19 mouse cellular contexts compared by ENCODE assay signal in genomic region chr7:46588005-46588404, GRCm38 (mm10). TPM values are rescaled to one million over a fixed set of nuclear protein-coding genes. Genes with fewer than 3 reads are reported as not detected.
DNase-seq lines count a peak whose midpoint lies in the region; ATAC-seq and TF ChIP-seq lines count a peak whose summit lies in the region.
"Had no signal": no experiment of that assay in that cellular context is flagged by ENCODE, and none has a peak within 500 bp of the region (broad histone marks: within the 10 kb centered on the region; RNA-seq: fewer than 3 reads in every experiment).

No protein-coding gene starts in this region.

- no peaks in the 10 kb centered on the region for H3K9me3 ChIP-seq in heart, embryonic 16.5 days (replicated peaks; ENCODE audit: control insufficient read depth, low read length)
- H3K9me3 ChIP-seq: intestine, embryonic 15.5 days; kidney, embryonic 15.5 days; limb, embryonic 10.5 days; neural tube, embryonic 12.5 days had no signal

- H3K9ac ChIP-seq in heart, embryonic 16.5 days (ENCODE audit: low read length) = no peak overlapping the region
- H3K9ac ChIP-seq: intestine, embryonic 15.5 days; kidney, embryonic 15.5 days; neural tube, embryonic 12.5 days had no signal

- no peak for ATAC-seq in heart, embryonic 16.5 days (replicated peaks; ENCODE audit: extremely low read depth, insufficient read depth, low FRiP score)
- peak; percentile 48 for ATAC-seq in common myeloid progenitor, adult 5-6 weeks (replicated peaks; ENCODE audit: low read depth, poor library complexity, severe bottlenecking)
- ATAC-seq in inflammation-experienced regulatory T-cells, adult 6 months = no peak
- ATAC-seq: intestine, embryonic 15.5 days had no signal

- peaks cover 15% of the 10 kb centered on the region for H3K4me1 ChIP-seq in heart, embryonic 16.5 days (ENCODE audit: control insufficient read depth, insufficient read depth, low read length)
- H3K4me1 ChIP-seq in thymus, adult 2 months (replicated peaks; ENCODE audit: control insufficient read depth, insufficient read depth, low read length) = peaks cover 48% of the 10 kb centered on the region
- H3K4me1 ChIP-seq in olfactory bulb, adult 2 months (ENCODE audit: control insufficient read depth, insufficient read depth, low read length) = peaks cover 21% of the 10 kb centered on the region
- H3K4me1 ChIP-seq: intestine, embryonic 15.5 days; kidney, embryonic 15.5 days; neural tube, embryonic 12.5 days had no signal

- H3K27me3 ChIP-seq in heart, embryonic 16.5 days (ENCODE audit: control insufficient read depth, insufficient read depth, low read length) = no peaks in the 10 kb centered on the region
- H3K27me3 ChIP-seq in thymus, adult 2 months (ENCODE audit: control insufficient read depth, insufficient read depth, low read length) = no peaks in the 10 kb centered on the region
- H3K27me3 ChIP-seq: intestine, embryonic 15.5 days; kidney, embryonic 15.5 days; neural tube, embryonic 12.5 days had no signal

- H3K27ac ChIP-seq in heart, embryonic 16.5 days (ENCODE audit: low read length) = peak overlapping the region; percentile 53; the same call in 1 of the 2 replicates
- H3K27ac ChIP-seq in thymus, adult 2 months (ENCODE audit: control insufficient read depth, insufficient read depth, low read length) = no peak overlapping the region
- peak overlapping the region; percentile 53 for H3K27ac ChIP-seq in olfactory bulb, adult 2 months (ENCODE audit: insufficient read depth, low read depth, low read length)
- H3K27ac ChIP-seq: intestine, embryonic 15.5 days; kidney, embryonic 15.5 days; limb, embryonic 10.5 days; neural tube, embryonic 12.5 days; stomach, postnatal 0 days had no signal

- no peaks in the 10 kb centered on the region for H3K36me3 ChIP-seq in heart, embryonic 16.5 days (ENCODE audit: control insufficient read depth, insufficient read depth)
- no peaks in the 10 kb centered on the region for H3K36me3 ChIP-seq in thymus, adult 2 months (ENCODE audit: control insufficient read depth, insufficient read depth, low read length)
- H3K36me3 ChIP-seq: intestine, embryonic 15.5 days; kidney, embryonic 15.5 days; limb, embryonic 10.5 days; neural tube, embryonic 12.5 days had no signal

- 71% methylated on average over 7 of the region's 7 CpGs for WGBS in heart, embryonic 16.5 days
- 22% methylated on average over 7 of the region's 7 CpGs for WGBS in thymus, adult 2 months
- WGBS in olfactory bulb, adult 2 months = 71% methylated on average over 7 of the region's 7 CpGs

- TF ChIP-seq POLR2A in thymus, adult 2 months (IDR thresholded peaks at IDR 0.05; ENCODE audit: control insufficient read depth, extremely low read depth, insufficient read depth, low read length, poor library complexity) = no peak
- no peak for TF ChIP-seq POLR2A in olfactory bulb, adult 2 months (IDR thresholded peaks at IDR 0.05; ENCODE audit: insufficient read depth, low read depth, low read length)

- no peak overlapping the region for H3K4me3 ChIP-seq in heart, embryonic 16.5 days (ENCODE audit: low read length)
- H3K4me3 ChIP-seq in thymus, adult 2 months (ENCODE audit: control insufficient read depth, insufficient read depth, low read length) = no peak overlapping the region
- no peak overlapping the region for H3K4me3 ChIP-seq in olfactory bulb, adult 2 months (ENCODE audit: insufficient read depth, low read depth, low read length)
- H3K4me3 ChIP-seq: intestine, embryonic 15.5 days; kidney, embryonic 15.5 days; limb, embryonic 10.5 days; neural tube, embryonic 12.5 days had no signal

- no peak for DNase-seq in heart, adult 9 months (ENCODE audit: low spot score in 2 of 2)
- no peak for DNase-seq in thymus, adult 2 months
- no peak for DNase-seq in thymus, adult 18-20 months
- no peak for DNase-seq in spleen, adult 18-20 months
- DNase-seq: adrenal gland, postnatal 10 days; layer of hippocampus, postnatal 36 days; lung, adult 2 months; lung, postnatal 36 days; right cerebral cortex, postnatal 14 days had no signal

- no peak overlapping the region for H3K4me2 ChIP-seq in heart, embryonic 16.5 days (ENCODE audit: low read depth, low read length)
- H3K4me2 ChIP-seq: intestine, embryonic 15.5 days; kidney, embryonic 15.5 days; liver, embryonic 11.5 days; neural tube, embryonic 12.5 days had no signal

- 0 out of 2 replicates have a peak, but pooled peaks have one; percentile 19 for TF ChIP-seq CTCF in thymus, adult 2 months (IDR thresholded peaks at IDR 0.05; ENCODE audit: borderline replicate concordance, control insufficient read depth, extremely low read depth, insufficient read depth, low read length, poor library complexity)
- no peak for TF ChIP-seq CTCF in olfactory bulb, adult 2 months (IDR thresholded peaks at IDR 0.05; ENCODE audit: insufficient read depth, low read depth, low read length)

RNA-seq across cellular contexts. Expression of gene Sergef, which starts 51.6 kb away (rescaled TPM):
- polyA plus RNA-seq in heart, embryonic 16.5 days (2015; fragmentation: Nextera tagmentation; extraction: Ambion mirVana) = 11.0 and 11.4 TPM in 2 replicates
- 9.9 and 10.4 TPM in 2 replicates for polyA plus RNA-seq in thymus, adult 2 months (2012; rRNA removed)
- 7.6 and 17.5 TPM in 2 replicates for total RNA-seq in common myeloid progenitor, adult 5-6 weeks (2017)
- not detected in 2 replicates for polyA plus RNA-seq in olfactory bulb, adult 2 months (2012; ENCODE audit: insufficient read depth, insufficient read length, low replicate concordance, missing spikeins)
- 10 to 100 TPM; 17.1 to 20.4 (median 18.8) TPM for polyA plus RNA-seq in inflammation-experienced regulatory T-cells, adult 6 months (2017; shearing (Covaris generic))

Comparison
In these comparisons a context has a peak if more than half of its experiments do, and no peak if none do; other contexts are left out.
1. RNA of gene Sergef, which starts 51.6 kb away (polyA plus RNA-seq): 17.1 to 20.4 TPM in inflammation-experienced regulatory T-cells, adult 6 months, 11.0 to 11.4 TPM in heart, embryonic 16.5 days and 9.9 to 10.4 TPM in thymus, adult 2 months; not detected in olfactory bulb, adult 2 months; every median in the first group is over 10 times any median in the second.